Mouse (Mus musculus): ENCODE measurements around the gene Hdx. TPM values are rescaled to one million over a fixed set of nuclear protein-coding genes. Genes with fewer than 3 reads are reported as not detected.

The Hdx gene
- 0.28 TPM in 2 replicates for polyA plus RNA-seq (2012; rRNA removed)

DNA sequence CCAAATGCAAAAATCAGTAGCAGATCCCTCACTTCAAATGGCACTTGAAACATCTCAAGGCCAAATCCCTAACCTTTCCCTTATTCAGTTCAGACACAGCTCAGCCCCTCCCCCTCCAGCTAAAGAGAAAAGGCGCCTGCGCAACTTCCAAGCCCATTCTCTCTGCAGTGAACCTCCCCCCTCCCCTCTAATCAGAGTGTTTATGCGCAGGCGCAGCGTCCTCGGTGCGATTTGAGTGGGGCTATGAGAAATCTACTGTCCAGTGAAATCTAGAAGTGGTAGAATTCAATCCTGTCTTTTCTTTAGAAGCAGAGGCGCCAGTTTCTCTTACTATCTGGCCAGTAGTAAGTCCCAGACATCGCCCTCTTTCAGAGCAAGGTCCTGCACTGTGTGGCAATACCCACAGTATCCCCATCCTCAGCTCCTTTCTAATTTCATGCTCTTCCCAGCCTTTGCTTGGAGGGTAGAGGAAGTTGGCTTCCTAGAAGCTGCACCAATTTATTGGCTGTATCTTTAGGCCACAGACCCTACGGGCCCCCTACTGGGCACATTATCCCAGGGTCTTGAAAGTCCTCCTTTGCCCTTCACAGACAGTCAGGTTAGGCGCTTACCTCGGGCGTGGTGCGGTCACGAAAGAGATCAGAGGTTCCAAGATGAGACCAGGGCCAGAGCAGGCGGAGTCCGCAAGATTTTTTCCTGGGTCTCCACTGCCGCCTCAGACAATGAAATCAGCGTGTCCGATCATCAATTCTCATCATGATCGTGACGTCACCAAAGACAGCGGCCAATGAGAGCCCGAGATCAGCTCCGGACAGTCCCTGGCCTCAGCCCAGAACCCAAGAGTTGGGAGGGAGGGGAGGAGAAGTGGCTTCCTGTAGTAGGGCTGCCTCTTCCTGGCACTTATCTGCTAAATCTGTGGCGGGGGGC is at the start of gene Hdx:
Gene Hdx, minus strand, starts transcription at position 724 of the 927 bp plus-strand sequence.
- no peak for DNase-seq (ENCODE audit: low spot score)

DNA sequence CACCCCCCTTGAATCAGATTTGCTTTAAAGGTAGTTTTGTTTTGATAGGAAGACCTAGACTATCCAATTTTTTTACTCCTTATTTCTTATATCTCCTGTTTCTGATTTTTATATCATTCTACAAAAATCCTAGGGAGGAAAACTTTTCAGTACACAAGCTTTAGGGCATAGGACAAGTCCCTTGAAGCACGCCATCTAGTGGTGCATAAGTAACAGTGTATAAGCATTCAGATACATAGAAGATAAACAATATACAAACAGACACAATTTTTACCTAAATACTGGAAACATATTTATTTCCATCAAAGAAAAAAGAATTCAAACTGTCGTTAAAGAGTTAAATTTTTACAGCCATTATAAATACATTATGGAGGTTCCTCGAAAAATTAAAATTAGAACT is 11.2 kb downstream of the Hdx start:
- no peak for DNase-seq (ENCODE audit: low spot score)

DNA sequence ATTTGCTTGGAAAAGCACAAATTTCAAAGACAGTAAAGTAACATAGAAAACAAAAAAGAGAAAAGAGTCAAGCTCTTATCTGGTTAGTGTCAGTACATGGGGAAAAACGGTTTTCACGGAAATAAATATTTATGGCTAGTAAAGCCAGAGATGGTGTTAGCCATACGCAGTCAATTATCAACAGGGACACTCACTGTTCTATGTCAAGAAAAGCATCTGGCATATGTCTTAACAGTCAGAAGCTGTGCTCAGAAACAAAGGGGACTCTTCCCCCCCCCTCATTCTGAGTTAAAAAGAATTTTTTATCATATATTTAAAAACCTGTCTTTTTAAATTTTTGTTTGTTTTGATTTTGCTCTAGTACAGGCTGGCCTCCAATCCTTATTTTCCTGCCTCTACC is 25.2 kb downstream of the Hdx start:
- no peak for DNase-seq (ENCODE audit: low spot score)

DNA sequence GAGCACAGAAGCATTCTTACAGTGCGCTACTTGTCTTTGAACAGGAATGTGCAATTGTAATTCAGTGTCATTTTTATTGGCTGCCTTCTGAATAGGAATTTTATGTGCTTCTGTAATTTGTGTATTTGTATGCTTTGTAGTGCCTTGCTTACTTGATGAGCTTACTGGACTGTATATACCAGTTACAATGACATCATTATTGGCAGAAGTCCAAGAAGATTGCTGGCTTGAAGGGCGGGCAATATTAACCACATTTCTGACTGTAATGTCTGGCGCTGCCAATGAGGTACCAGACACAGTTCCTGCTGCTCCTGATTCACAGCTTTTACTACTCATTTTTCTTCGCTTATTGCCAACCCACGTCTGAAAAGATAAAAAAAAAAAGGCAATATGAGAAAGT is 36.5 kb downstream of the Hdx start:
- DNase-seq (ENCODE audit: low spot score): no peak

DNA sequence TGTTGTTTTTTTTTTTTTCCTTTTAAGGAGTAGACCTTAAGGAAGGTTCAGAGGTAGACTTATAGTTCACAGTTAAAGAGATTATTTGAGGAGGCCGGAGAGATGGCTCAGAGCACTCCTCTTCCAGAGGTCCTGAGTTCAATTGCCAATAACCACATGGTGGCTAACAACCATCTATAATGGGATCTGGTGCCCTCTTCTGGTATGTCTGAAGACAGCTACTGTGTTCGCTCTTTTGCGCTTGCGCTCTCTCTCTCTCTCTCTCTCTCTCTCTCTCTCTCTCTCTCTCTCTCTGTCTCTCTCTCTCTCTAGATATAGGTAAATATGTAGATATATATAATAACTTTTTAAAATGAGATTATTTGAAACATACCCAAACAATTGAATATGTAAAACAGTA is 38.2 kb downstream of the Hdx start:
- no peak for DNase-seq (ENCODE audit: low spot score)

DNA sequence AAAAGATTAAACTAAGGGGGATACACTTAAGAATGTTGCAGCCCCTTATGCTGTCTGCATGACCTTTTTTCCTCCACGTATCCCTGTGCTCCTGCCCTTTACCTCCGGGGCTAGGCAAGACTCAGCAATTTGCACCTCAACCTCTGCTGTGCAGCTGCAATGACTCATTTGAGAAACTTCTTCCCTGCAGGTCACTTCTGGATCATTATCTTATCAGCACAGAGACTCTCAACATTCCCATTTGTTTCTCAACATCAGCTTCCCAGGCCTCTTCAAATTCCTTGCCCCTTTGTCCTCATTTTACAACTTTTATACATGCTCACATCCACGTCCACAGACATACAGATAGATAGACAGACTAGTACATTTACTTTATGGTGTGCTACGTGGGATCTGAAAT is 51.9 kb downstream of the Hdx start:
- no peak for DNase-seq (ENCODE audit: low spot score)

DNA sequence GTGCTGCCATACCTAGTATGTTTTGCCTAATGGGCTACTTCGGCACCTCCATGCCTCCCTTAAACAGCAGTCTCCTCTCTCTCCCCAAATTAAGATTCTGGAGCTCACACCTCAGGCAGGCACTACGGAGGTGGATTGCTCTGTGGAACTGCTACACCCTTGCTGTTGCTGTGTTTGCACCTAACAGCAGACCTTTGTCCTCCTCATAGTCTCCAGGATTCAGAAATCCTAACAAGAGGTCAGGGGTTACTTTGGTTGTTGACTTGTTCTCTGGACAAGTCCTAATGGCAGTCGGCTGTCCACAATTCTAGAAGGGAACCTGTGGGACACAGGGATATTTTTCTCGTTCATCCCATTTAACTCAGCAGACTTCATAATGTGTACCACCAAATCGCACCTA is 56.3 kb downstream of the Hdx start:
- no peak for DNase-seq (ENCODE audit: low spot score)

DNA sequence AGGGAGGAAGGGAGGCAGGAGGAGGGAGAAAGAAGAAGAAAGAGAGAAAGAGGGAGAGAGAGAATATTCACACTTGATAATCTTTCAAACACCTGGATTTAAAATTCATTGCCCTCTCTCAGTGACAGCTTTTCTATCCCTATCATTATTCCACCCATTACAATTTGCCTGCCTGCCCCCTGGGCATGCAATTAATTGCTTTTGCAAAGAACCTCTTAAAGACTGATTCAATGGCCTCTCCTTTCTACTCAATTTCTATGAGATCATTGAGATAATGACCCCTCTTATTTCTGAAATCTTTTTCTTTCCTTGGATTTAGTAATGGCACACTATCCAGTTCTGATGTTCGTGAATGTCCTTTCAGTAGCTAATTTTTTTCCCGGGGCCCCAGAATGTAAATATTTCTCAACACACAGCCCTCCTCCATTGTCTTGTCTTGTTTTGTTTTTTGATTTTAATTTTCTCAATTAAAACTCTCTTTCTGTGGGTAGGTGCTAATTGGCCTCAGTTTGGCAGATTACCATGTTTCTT is 99.2 kb downstream of the Hdx start:
- no peak for DNase-seq (ENCODE audit: low spot score)

DNA sequence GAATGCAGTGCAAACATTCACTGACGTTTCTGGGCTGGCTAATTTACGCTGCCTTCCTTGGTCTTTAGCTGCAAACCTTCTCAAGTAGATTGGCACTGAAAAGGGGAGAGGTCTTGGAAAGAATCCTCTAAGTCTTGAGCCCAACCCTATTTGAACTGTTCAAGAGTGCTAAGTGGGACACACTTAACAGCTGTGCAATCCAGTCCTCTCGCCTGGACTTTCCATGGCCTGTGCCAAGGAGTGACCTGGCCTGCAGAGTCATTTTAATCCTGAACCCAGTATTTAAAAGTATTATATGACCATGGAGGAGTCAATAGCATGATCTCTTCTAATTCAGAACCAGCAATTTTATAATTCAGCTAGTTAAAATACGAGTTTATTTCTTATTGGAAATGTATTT is 109.3 kb downstream of the Hdx start:
- DNase-seq (ENCODE audit: low spot score): no peak

DNA sequence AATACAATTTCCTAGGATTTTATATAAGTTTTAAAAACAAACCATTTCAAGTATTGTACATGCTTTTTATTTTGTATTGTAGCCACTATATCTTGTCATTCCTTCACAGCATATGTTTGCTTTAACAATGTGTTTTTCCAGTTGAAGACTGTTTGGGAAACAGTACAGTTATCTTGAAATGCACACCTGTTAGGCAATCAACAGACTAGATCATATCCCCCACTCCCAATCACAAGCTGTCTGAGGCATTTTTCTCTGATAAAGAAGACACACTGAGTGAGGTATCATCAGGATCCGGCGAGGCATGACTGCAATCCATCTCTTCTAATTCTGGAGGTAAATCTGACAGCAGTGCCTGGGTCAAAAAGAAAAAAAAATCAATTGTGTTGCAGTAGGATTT is 119.8 kb downstream of the Hdx start:
- no peak for DNase-seq (ENCODE audit: low spot score)

DNA sequence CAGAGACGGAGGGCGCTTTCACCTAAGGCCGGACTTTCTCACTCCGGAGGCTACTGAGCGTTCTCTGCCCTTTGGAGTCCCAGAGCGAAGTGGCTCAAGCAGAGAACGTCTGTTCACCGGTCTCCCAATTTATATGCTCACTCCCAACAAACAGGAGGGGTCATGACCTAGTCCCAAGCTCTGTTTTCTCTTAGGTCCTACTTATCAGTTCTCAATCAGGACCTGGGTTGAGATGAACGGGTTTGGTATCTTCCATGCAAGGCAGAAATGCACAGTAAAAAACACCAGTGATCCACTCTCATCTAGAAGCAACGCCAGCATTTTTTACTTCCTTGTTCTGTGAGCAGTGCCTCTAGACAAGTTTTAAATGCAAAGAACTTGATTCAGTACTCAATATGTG is 159.0 kb downstream of the Hdx start, which contains the start of gene Rps6ka6:
Gene Rps6ka6, minus strand, starts transcription at position 101 of the 400 bp plus-strand sequence.
- DNase-seq (ENCODE audit: low spot score): no peak

Other genes with a start within 250 kb of the Hdx start
- gene Rps6ka6, start 159.1 kb downstream of the Hdx start, polyA plus RNA-seq (2012; rRNA removed): 0.52 and 0.65 TPM in 2 replicates
- gene Gm45194, start 194.3 kb upstream of the Hdx start, polyA plus RNA-seq (2012; rRNA removed): not detected in 2 replicates